Mouse (Mus musculus) thymus, adult 2 months (tissue): ENCODE results near the gene Blvra. TPM values are rescaled to one million over a fixed set of nuclear protein-coding genes. Genes with fewer than 3 reads are reported as not detected.
"Not testable (repeated sequence)": the region's sequence is repeated elsewhere in the genome, so short reads cannot be mapped to it uniquely, and the experiment has no call there.

ENCODE experiments used
- DNase-seq: peaks from one replicate; pipeline ENCODE4 v3.0.0; 2021
- H3K27ac ChIP-seq: fragments of 200-500 bp; 2 replicates; pipeline ENCODE4 v1.5.1; 2012; ENCODE audit warnings: low read length, control low read depth; ENCODE audit not compliant: control insufficient read depth, insufficient read depth
- H3K27me3 ChIP-seq: fragments of 200-500 bp; 2 replicates; pipeline ENCODE4 v1.6.1; 2012; ENCODE audit warnings: mild to moderate bottlenecking, low read length, moderate library complexity, mixed read lengths; ENCODE audit not compliant: control insufficient read depth, insufficient read depth
- H3K36me3 ChIP-seq: fragments of 200-500 bp; 2 replicates; pipeline ENCODE4 v1.6.1; 2012; ENCODE audit warnings: mild to moderate bottlenecking, low read length, moderate library complexity; ENCODE audit not compliant: control insufficient read depth, insufficient read depth
- H3K4me1 ChIP-seq: fragments of 200-500 bp; replicated peaks from 2 replicates; pipeline ENCODE4 v1.6.1; 2012; ENCODE audit warnings: low read length; ENCODE audit not compliant: control insufficient read depth, insufficient read depth
- H3K4me3 ChIP-seq: fragments of 200-500 bp; 2 replicates; pipeline ENCODE4 v1.5.1; 2012; ENCODE audit warnings: mild to moderate bottlenecking, low read length, control low read depth, moderate library complexity; ENCODE audit not compliant: control insufficient read depth, insufficient read depth
- CTCF ChIP-seq: fragments of 200-500 bp; IDR thresholded peaks from 2 replicates; pipeline ENCODE4 v1.5.1; 2012; ENCODE audit warnings: mild to moderate bottlenecking, control low read depth, low read length, moderate library complexity, borderline replicate concordance; ENCODE audit not compliant: control insufficient read depth, poor library complexity, insufficient read depth; ENCODE audit errors: extremely low read depth
- POLR2A ChIP-seq: fragments of 200-500 bp; IDR thresholded peaks from 2 replicates; pipeline ENCODE4 v1.6.1; 2012; ENCODE audit warnings: mild to moderate bottlenecking, low read length, control low read depth, moderate library complexity; ENCODE audit not compliant: control insufficient read depth, poor library complexity, insufficient read depth; ENCODE audit errors: extremely low read depth
- WGBS: fragments of 180-500 bp; shearing (Covaris S2); methylation state at CpG from one replicate; pipeline ENCODE4 v1.1.7; 2018; 5-methylcytosine and 5-hydroxymethylcytosine counted together
- polyA plus RNA-seq: library from polyadenylated mRNA; depleted of rRNA; stranded (reverse); fragments of >200 nt; gene quantifications from 2 replicates; pipeline ENCODE4 v1.2.3, GENCODE M21; 2012

The Blvra gene
- polyA plus RNA-seq, 1 experiment = 12.1 TPM

DNA sequence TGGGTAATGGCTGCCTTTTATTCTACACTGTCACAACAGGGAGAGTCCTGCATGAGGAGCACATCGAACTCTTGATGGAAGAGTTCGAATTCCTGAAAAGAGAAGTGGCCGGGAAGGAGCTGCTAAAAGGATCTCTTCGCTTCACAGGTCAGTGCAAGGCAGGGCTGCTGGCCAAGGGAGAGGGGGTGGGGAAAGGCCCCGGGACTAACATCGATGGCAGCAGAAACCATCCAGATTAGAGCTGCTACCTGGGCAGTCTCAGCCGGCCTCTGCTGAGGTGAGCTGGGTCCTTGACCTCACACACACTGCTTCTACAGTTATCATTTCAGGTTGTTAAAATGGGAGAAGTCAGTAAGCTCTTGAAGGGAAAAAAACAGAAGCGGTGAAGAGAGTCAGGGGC, 21.5 kb downstream of the Blvra start:
- WGBS = 88% methylated on average over 8 of the region's 8 CpGs
- Histone ChIP-seq H3K4me1 (no peaks in the 10 kb centered on the region), H3K27ac (no peak overlapping the region), H3K36me3 (peaks cover 5% of the 10 kb centered on the region; the same call in 1 of the 2 replicates), H3K4me3 (no peak overlapping the region), H3K27me3 (no peaks in the 10 kb centered on the region)
- no peak for DNase-seq
- TF ChIP-seq POLR2A = no peak
- TF ChIP-seq CTCF = no peak

DNA sequence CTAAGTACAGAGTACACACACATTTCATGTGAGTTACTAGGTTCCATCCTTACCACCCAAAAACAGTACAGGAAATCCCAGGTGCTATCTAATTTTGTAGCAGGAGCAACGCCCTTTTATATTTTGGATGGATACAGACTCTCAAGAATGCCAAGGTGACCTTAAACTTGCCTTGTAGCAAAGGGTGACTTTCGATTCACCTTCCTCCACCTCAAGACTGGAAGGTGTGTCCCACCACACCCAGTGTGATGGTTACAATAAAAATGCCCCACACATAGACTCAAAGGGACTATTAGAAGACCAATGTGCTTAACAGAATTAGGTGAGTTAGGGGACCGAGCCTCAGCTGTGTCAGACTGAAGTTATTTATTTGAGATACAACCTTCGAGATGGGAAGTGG, 38.5 kb downstream of the Blvra start:
- no peaks in the 10 kb centered on the region for H3K4me1 ChIP-seq
- peaks cover 61% of the 10 kb centered on the region for H3K36me3 ChIP-seq
- H3K27me3 ChIP-seq = no peaks in the 10 kb centered on the region
- H3K4me3 ChIP-seq = no peak overlapping the region
- DNase-seq = no peak
- WGBS = 98% methylated on average over 4 of the region's 4 CpGs
- TF ChIP-seq CTCF = no peak
- TF ChIP-seq POLR2A = no peak
- H3K27ac ChIP-seq = no peak overlapping the region

- Histone ChIP-seq H3K4me1 (no peaks in the 10 kb centered on the region), H3K36me3 (peaks cover 77% of the 10 kb centered on the region), H3K4me3 (no peak overlapping the region), H3K27me3 (no peaks in the 10 kb centered on the region), H3K27ac (no peak overlapping the region)
- 98% methylated on average over 8 of the region's 8 CpGs for WGBS
- no peak for TF ChIP-seq CTCF
- TF ChIP-seq POLR2A = no peak
- no peak for DNase-seq
Measured at GRCm38 (mm10) chr2:127121591-127122235, 51.2 kb downstream of the Blvra start.

DNA sequence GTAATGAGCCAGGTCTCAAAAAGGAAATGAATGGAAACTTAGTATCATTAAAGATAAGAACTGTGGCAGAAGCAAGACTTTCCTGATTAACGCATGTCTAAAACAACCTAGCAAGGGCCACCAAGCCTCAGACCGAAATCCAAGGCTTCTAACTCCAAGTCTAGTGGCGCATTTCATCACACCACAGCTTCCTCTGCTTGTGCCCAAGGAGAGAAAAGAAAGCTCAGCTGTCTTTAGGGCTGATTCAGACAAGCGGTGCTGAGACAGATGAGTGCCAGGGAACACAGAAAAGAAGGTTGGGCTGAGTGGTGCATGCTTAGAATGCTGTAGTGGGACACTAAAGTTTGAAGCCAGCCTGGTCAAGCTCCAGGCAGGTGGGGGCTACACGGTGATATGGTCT, 58.5 kb downstream of the Blvra start:
- H3K4me1 ChIP-seq = peaks cover 16% of the 10 kb centered on the region
- H3K36me3 ChIP-seq = peaks cover 33% of the 10 kb centered on the region
- H3K27ac ChIP-seq = no peak overlapping the region
- H3K4me3 ChIP-seq = no peak overlapping the region
- WGBS = 67% methylated on average over 5 of the region's 5 CpGs
- no peak for DNase-seq
- H3K27me3 ChIP-seq = no peaks in the 10 kb centered on the region
- TF ChIP-seq CTCF (no peak), POLR2A (no peak)

DNA sequence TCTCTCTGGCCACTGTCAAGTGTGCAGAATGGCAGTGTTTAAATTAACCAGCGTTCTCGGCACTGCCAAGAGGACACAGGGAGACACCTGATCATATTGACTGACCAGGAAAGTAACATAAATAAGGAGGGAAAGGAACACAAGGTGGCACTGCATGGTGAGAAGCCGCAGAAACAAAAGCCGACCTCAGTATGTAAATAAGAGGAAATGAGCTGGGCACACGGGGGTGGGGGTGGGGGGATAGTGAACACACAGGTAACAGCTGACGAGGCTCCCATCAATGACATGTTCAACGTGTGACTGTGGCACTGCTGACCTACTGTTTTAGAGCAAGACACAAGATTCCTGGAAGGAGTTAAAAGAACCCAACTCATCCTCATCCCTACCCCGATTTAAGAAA, 60.9 kb downstream of the Blvra start:
- no peak for DNase-seq
- Histone ChIP-seq H3K4me3 (no peak overlapping the region), H3K27me3 (no peaks in the 10 kb centered on the region), H3K36me3 (peaks cover 10% of the 10 kb centered on the region), H3K27ac (no peak overlapping the region), H3K4me1 (peaks cover 16% of the 10 kb centered on the region)
- 28% methylated on average over 8 of the region's 8 CpGs for WGBS
- TF ChIP-seq POLR2A = no peak
- no peak for TF ChIP-seq CTCF

DNA sequence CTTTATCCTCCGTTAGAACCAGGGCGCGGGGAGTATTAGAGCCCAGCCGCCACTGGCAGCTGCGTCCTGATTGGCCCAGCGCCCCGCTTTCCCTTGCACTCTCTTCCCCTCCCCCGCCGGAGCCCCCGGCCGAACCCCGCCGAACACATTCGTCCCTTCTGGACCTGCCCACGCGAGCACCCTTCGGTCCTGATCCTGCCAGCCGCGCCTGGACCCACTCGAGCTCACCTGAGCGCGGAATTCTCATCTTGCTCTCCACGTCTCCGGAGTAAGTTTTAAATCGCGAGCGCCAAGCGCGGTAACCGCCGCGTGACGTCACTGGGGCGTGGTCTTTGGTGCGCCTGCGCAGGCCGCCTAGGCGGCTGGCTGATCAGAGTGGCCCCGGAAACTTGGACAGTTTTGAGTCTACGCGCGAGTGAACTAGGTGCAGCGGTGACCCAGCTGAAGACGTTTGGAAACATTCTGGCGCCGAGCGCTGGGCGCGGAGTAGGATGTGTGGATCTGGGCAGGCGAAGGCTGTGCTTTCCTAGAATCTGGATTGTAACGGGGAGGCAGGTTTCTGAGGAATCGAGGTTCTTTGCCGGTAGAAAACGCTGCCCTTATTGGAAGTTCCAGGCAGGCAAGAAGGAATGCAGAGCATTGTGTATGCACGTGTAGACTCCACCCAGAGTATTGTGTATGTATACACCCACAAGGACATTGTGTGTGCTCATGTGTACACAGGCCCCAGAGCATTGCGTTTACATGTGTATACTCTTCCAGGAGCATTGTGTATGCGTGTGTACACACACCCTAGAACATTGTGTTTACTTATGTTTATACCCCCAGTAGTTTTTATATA, 63.4 kb downstream of the Blvra start, which contains the start of gene Ncaph:
Gene Ncaph (minus strand): TSS at position 334 of the 841 bp plus-strand sequence.
- Histone ChIP-seq H3K4me1 (peaks cover 18% of the 10 kb centered on the region), H3K4me3 (peak within 1 kb of the TSS; percentile 69), H3K27ac (peak within 1 kb of the TSS; percentile 84), H3K36me3 (no peaks in the 10 kb centered on the region), H3K27me3 (no peaks in the 10 kb centered on the region)
- 2% methylated on average over 57 of the region's 57 CpGs for WGBS
- TF ChIP-seq CTCF (peak; percentile 49; the same call in 1 of the 2 replicates), POLR2A (peak; percentile 91)
- DNase-seq = peak; percentile 95

GRCm38 (mm10) chr2:127135255-127135654, 64.8 kb downstream of the Blvra start:
- DNase-seq, H3K27ac ChIP-seq, H3K27me3 ChIP-seq, H3K4me3 ChIP-seq, H3K36me3 ChIP-seq: not testable (repeated sequence)
- WGBS = 28% methylated on average over 3 of the region's 3 CpGs
- H3K4me1 ChIP-seq = peaks cover 20% of the 10 kb centered on the region
